Mouse (Mus musculus): ENCODE results near the gene Hdhd5. TPM values are rescaled to one million over a fixed set of nuclear protein-coding genes. Genes with fewer than 3 reads are reported as not detected.

The Hdhd5 gene
- polyA plus RNA-seq, 1 experiment, result 9.9 TPM

GRCm38 (mm10) chr6:120511212-120511611 lies 19.9 kb downstream of the Hdhd5 start:
- Histone ChIP-seq H3K27me3 (ENCODE audit: control insufficient read depth, insufficient read depth, low read length) (no peaks in the 10 kb centered on the region), H3K4me3 (ENCODE audit: low read depth, low read length) (no peak overlapping the region), H3K27ac (ENCODE audit: insufficient read depth, low read depth, low read length) (no peak overlapping the region), H3K36me3 (ENCODE audit: control insufficient read depth, insufficient read depth, low read length) (peaks cover 5% of the 10 kb centered on the region; the same call in 1 of the 2 replicates), H3K4me1 (ENCODE audit: control insufficient read depth, insufficient read depth, insufficient read length, low read length) (no peaks in the 10 kb centered on the region)
- TF ChIP-seq POLR2A (IDR thresholded peaks at IDR 0.05; ENCODE audit: low read depth, low read length) (no peak), CTCF (IDR thresholded peaks at IDR 0.05; ENCODE audit: extremely low read depth, insufficient read length, insufficient replicate concordance, low read depth, low read length) (no peak)
- 86% methylated on average over 6 of the region's 6 CpGs for WGBS

- 87% methylated on average over 8 of the region's 8 CpGs for WGBS
- Histone ChIP-seq H3K4me3 (ENCODE audit: low read depth, low read length) (no peak overlapping the region), H3K27ac (ENCODE audit: insufficient read depth, low read depth, low read length) (no peak overlapping the region), H3K4me1 (ENCODE audit: control insufficient read depth, insufficient read depth, insufficient read length, low read length) (no peaks in the 10 kb centered on the region), H3K36me3 (ENCODE audit: control insufficient read depth, insufficient read depth, low read length) (peaks cover 5% of the 10 kb centered on the region; the same call in 1 of the 2 replicates), H3K27me3 (ENCODE audit: control insufficient read depth, insufficient read depth, low read length) (no peaks in the 10 kb centered on the region)
- no peak for TF ChIP-seq POLR2A (IDR thresholded peaks at IDR 0.05; ENCODE audit: low read depth, low read length)
- no peak for TF ChIP-seq CTCF (IDR thresholded peaks at IDR 0.05; ENCODE audit: extremely low read depth, insufficient read length, insufficient replicate concordance, low read depth, low read length)
Measured at GRCm38 (mm10) chr6:120510425-120510824, 20.7 kb downstream of the Hdhd5 start.

- Histone ChIP-seq H3K4me1 (ENCODE audit: control insufficient read depth, insufficient read depth, insufficient read length, low read length) (no peaks in the 10 kb centered on the region), H3K4me3 (ENCODE audit: low read depth, low read length) (no peak overlapping the region), H3K27ac (ENCODE audit: insufficient read depth, low read depth, low read length) (no peak overlapping the region), H3K36me3 (ENCODE audit: control insufficient read depth, insufficient read depth, low read length) (peaks cover 5% of the 10 kb centered on the region; the same call in 1 of the 2 replicates), H3K27me3 (ENCODE audit: control insufficient read depth, insufficient read depth, low read length) (no peaks in the 10 kb centered on the region)
- 79% methylated on average over 7 of the region's 7 CpGs for WGBS
- no peak for TF ChIP-seq POLR2A (IDR thresholded peaks at IDR 0.05; ENCODE audit: low read depth, low read length)
- no peak for TF ChIP-seq CTCF (IDR thresholded peaks at IDR 0.05; ENCODE audit: extremely low read depth, insufficient read length, insufficient replicate concordance, low read depth, low read length)
Measured at GRCm38 (mm10) chr6:120509975-120510374, 21.1 kb downstream of the Hdhd5 start.

- H3K27me3 ChIP-seq (ENCODE audit: control insufficient read depth, insufficient read depth, low read length), result no peaks in the 10 kb centered on the region
- no peak overlapping the region for H3K27ac ChIP-seq (ENCODE audit: insufficient read depth, low read depth, low read length)
- 71% methylated on average over 4 of the region's 4 CpGs for WGBS
- H3K4me1 ChIP-seq (ENCODE audit: control insufficient read depth, insufficient read depth, insufficient read length, low read length), result no peaks in the 10 kb centered on the region
- TF ChIP-seq POLR2A (IDR thresholded peaks at IDR 0.05; ENCODE audit: low read depth, low read length) (no peak), CTCF (IDR thresholded peaks at IDR 0.05; ENCODE audit: extremely low read depth, insufficient read length, insufficient replicate concordance, low read depth, low read length) (no peak)
- H3K4me3 ChIP-seq (ENCODE audit: low read depth, low read length), result no peak overlapping the region
- peaks cover 5% of the 10 kb centered on the region; the same call in 1 of the 2 replicates for H3K36me3 ChIP-seq (ENCODE audit: control insufficient read depth, insufficient read depth, low read length)
Measured at GRCm38 (mm10) chr6:120508645-120509044, 22.5 kb downstream of the Hdhd5 start.

GRCm38 (mm10) chr6:120505531-120505930 lies 25.6 kb downstream of the Hdhd5 start:
- TF ChIP-seq CTCF (IDR thresholded peaks at IDR 0.05; ENCODE audit: extremely low read depth, insufficient read length, insufficient replicate concordance, low read depth, low read length), result no peak
- TF ChIP-seq POLR2A (IDR thresholded peaks at IDR 0.05; ENCODE audit: low read depth, low read length), result no peak
- no peaks in the 10 kb centered on the region for H3K27me3 ChIP-seq (ENCODE audit: control insufficient read depth, insufficient read depth, low read length)
- no peaks in the 10 kb centered on the region for H3K4me1 ChIP-seq (ENCODE audit: control insufficient read depth, insufficient read depth, insufficient read length, low read length)
- peaks cover 5% of the 10 kb centered on the region; the same call in 1 of the 2 replicates for H3K36me3 ChIP-seq (ENCODE audit: control insufficient read depth, insufficient read depth, low read length)
- H3K4me3 ChIP-seq (ENCODE audit: low read depth, low read length), result no peak overlapping the region
- no peak overlapping the region for H3K27ac ChIP-seq (ENCODE audit: insufficient read depth, low read depth, low read length)
- WGBS, result 72% methylated on average over 4 of the region's 4 CpGs

- Histone ChIP-seq H3K27me3 (ENCODE audit: control insufficient read depth, insufficient read depth, low read length) (no peaks in the 10 kb centered on the region), H3K4me1 (ENCODE audit: control insufficient read depth, insufficient read depth, insufficient read length, low read length) (no peaks in the 10 kb centered on the region), H3K27ac (ENCODE audit: insufficient read depth, low read depth, low read length) (no peak overlapping the region), H3K4me3 (ENCODE audit: low read depth, low read length) (no peak overlapping the region), H3K36me3 (ENCODE audit: control insufficient read depth, insufficient read depth, low read length) (no peaks in the 10 kb centered on the region)
- TF ChIP-seq CTCF (IDR thresholded peaks at IDR 0.05; ENCODE audit: extremely low read depth, insufficient read length, insufficient replicate concordance, low read depth, low read length) (no peak), POLR2A (IDR thresholded peaks at IDR 0.05; ENCODE audit: low read depth, low read length) (no peak)
- WGBS, result 77% methylated on average over 3 of the region's 3 CpGs
Measured at GRCm38 (mm10) chr6:120504051-120504450, 27.1 kb downstream of the Hdhd5 start.

GRCm38 (mm10) chr6:120496544-120496943 lies 34.6 kb downstream of the Hdhd5 start:
- WGBS, result 46% methylated on average over 3 of the region's 3 CpGs
- Histone ChIP-seq H3K4me1 (ENCODE audit: control insufficient read depth, insufficient read depth, insufficient read length, low read length) (peaks cover 14% of the 10 kb centered on the region), H3K4me3 (ENCODE audit: low read depth, low read length) (no peak overlapping the region), H3K36me3 (ENCODE audit: control insufficient read depth, insufficient read depth, low read length) (no peaks in the 10 kb centered on the region), H3K27me3 (ENCODE audit: control insufficient read depth, insufficient read depth, low read length) (peaks cover 32% of the 10 kb centered on the region), H3K27ac (ENCODE audit: insufficient read depth, low read depth, low read length) (no peak overlapping the region)
- TF ChIP-seq CTCF (IDR thresholded peaks at IDR 0.05; ENCODE audit: extremely low read depth, insufficient read length, insufficient replicate concordance, low read depth, low read length) (no peak), POLR2A (IDR thresholded peaks at IDR 0.05; ENCODE audit: low read depth, low read length) (no peak)
